Mouse (Mus musculus) heart, embryonic 12.5 days (tissue): ENCODE results near the gene Castor1. TPM values are rescaled to one million over a fixed set of nuclear protein-coding genes. Genes with fewer than 3 reads are reported as not detected.
"Not testable (repeated sequence)": the region's sequence is repeated elsewhere in the genome, so short reads cannot be mapped to it uniquely, and the experiment has no call there.

ENCODE experiments used
- ATAC-seq: fragments of 200-750 bp; cut with Nextera tagmentation; 2 replicates; pipeline ENCODE4 v1.8.0; 2017; ENCODE audit warnings: moderate TSS enrichment, moderate library complexity; ENCODE audit not compliant: insufficient number of reproducible peaks, low FRiP score
- H3K27ac ChIP-seq: fragments of 300-500 bp; sonication (generic); 2 replicates; pipeline ENCODE4 v1.5.1; 2016; ENCODE audit warnings: mild to moderate bottlenecking, moderate library complexity; ENCODE audit not compliant: poor library complexity, severe bottlenecking
- H3K27me3 ChIP-seq: fragments of 300-500 bp; sonication (generic); replicated peaks from 2 replicates; pipeline ENCODE4 v1.6.1; 2016; ENCODE audit warnings: mild to moderate bottlenecking, moderate library complexity
- H3K36me3 ChIP-seq: fragments of 300-500 bp; sonication (generic); 2 replicates; pipeline ENCODE4 v1.6.1; 2016; ENCODE audit warnings: mild to moderate bottlenecking, moderate library complexity
- H3K4me1 ChIP-seq: fragments of 300-500 bp; sonication (generic); replicated peaks from 2 replicates; pipeline ENCODE4 v1.6.1; 2016; ENCODE audit warnings: mild to moderate bottlenecking
- H3K4me2 ChIP-seq: fragments of 300-500 bp; sonication (generic); 2 replicates; pipeline ENCODE4 v1.6.1; 2016; ENCODE audit warnings: mild to moderate bottlenecking, moderate library complexity
- H3K4me3 ChIP-seq: fragments of 300-500 bp; sonication (generic); 2 replicates; pipeline ENCODE4 v1.5.1; 2016; ENCODE audit warnings: mild to moderate bottlenecking
- H3K9ac ChIP-seq: fragments of 300-500 bp; sonication (generic); 2 replicates; pipeline ENCODE4 v1.6.1; 2016; ENCODE audit warnings: mild to moderate bottlenecking, moderate library complexity
- H3K9me3 ChIP-seq: fragments of 300-500 bp; sonication (generic); replicated peaks from 2 replicates; pipeline ENCODE4 v1.6.1; 2016; ENCODE audit warnings: mild to moderate bottlenecking, moderate library complexity
- WGBS: fragments of 180-500 bp; shearing (Covaris S2); methylation state at CpG from one replicate; pipeline ENCODE4 v1.1.7; 2016; 5-methylcytosine and 5-hydroxymethylcytosine counted together
- polyA plus RNA-seq: library from polyadenylated mRNA; unstranded; fragments of >200 nt; fragmentation: Nextera tagmentation; extraction: Ambion mirVana; gene quantifications from 2 replicates; pipeline ENCODE4 v1.2.1, GENCODE M21; 2016

Gene Castor1
- polyA plus RNA-seq, result 3.4 and 3.8 TPM in 2 replicates

DNA sequence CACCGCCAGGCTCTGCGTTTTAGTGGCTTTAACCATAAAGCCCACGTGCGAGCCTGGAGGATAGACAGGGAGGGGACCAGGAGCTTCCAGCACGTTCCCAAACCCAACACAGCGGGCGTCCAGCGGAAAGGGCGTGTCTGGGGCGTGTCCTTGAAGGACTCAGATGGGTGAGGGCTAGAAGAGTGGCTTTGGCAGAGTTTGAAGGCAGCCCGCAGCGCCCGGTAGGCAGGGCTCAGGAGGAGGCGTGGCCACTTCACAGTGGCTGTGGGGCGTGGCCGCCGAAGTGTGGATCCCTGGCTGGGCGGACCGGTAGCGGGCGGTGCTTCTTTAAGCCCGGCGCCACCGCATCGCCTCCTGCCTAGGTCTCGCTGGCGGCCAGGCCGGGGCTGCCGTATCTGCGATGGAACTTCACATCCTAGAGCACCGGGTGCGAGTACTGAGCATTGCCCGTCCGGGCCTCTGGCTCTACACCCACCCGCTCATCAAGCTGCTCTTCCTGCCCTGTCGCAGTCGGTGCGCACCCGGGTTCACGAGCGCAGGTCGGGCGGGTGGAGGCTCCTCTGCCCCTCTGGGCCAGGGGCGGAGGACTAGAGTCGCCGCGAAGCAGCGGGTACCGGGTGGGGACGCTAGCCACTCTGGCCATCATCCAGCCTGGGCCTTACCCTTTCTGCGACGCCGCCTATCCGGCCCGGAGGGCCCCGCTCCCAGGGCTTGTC, at the start of gene Castor1:
Castor1 (plus strand) TSS at position 312 of the 716 bp plus-strand sequence.
- peak within 1 kb of the TSS; percentile 53 for H3K4me3 ChIP-seq
- H3K9ac ChIP-seq, result peak within 1 kb of the TSS; percentile 73
- ATAC-seq, result peak; percentile 92
- peaks cover 13% of the 10 kb centered on the region; the same call in 1 of the 2 replicates for H3K27me3 ChIP-seq
- WGBS, result 2% methylated on average over 55 of the region's 56 CpGs
- peaks cover 15% of the 10 kb centered on the region for H3K4me1 ChIP-seq
- no peaks in the 10 kb centered on the region for H3K9me3 ChIP-seq
- H3K4me2 ChIP-seq, result peak within 1 kb of the TSS; percentile 88
- H3K36me3 ChIP-seq, result peaks cover 21% of the 10 kb centered on the region
- peak within 1 kb of the TSS; percentile 20; the same call in 1 of the 2 replicates for H3K27ac ChIP-seq

DNA sequence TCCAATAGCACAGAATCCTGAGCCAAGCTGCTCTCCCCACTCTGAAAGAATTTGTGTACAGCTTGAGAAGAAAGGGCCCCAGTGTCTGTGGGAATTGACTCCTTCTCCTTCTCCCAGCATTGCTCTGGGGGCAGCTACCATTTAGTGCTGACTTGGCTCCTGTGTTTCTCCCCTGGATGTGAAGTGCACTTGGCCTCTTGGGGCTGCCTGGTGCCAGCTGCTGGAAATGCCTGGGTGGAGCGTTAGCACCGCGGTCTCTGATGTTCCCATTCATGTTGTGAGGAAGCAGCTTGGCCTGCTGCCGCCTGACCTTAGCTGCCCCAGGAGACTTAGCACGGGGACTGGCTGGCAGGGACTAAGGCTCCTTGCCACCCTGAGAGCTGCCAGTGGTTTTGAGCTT, 43.4 kb upstream of the Castor1 start:
- Histone ChIP-seq H3K36me3 (peaks cover 99% of the 10 kb centered on the region), H3K27ac (no peak overlapping the region), H3K4me2 (no peak overlapping the region), H3K9me3 (no peaks in the 10 kb centered on the region), H3K9ac (no peak overlapping the region), H3K4me3 (no peak overlapping the region), H3K27me3 (no peaks in the 10 kb centered on the region), H3K4me1 (peaks cover 10% of the 10 kb centered on the region)
- ATAC-seq, result no peak
- 91% methylated on average over 5 of the region's 5 CpGs for WGBS

DNA sequence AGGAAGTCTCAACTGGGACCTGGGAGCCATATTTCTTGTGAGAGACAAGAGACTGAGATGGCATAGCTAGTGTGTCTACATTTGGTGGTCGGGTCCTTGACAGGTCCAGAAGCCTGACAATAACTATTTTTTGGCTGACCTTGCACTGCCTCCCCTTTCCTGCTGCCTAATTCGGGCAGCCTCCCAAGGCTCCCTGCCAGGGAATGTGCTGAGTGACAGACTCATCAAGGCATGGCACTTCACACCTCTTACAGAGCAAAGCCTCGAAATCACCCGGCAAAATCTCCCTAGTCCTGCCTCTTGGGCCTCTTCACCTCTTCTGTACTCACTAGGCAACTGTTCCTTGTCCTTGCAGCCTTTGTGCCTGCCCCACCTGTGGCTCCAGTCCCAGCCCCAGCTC, 40.3 kb upstream of the Castor1 start:
- peaks cover 99% of the 10 kb centered on the region for H3K36me3 ChIP-seq
- no peak overlapping the region for H3K4me2 ChIP-seq
- no peaks in the 10 kb centered on the region for H3K9me3 ChIP-seq
- 46% methylated on average over 4 of the region's 4 CpGs for WGBS
- H3K4me1 ChIP-seq, result peaks cover 10% of the 10 kb centered on the region
- no peak overlapping the region for H3K27ac ChIP-seq
- no peak overlapping the region for H3K4me3 ChIP-seq
- H3K9ac ChIP-seq, result no peak overlapping the region
- H3K27me3 ChIP-seq, result no peaks in the 10 kb centered on the region
- ATAC-seq, result no peak

DNA sequence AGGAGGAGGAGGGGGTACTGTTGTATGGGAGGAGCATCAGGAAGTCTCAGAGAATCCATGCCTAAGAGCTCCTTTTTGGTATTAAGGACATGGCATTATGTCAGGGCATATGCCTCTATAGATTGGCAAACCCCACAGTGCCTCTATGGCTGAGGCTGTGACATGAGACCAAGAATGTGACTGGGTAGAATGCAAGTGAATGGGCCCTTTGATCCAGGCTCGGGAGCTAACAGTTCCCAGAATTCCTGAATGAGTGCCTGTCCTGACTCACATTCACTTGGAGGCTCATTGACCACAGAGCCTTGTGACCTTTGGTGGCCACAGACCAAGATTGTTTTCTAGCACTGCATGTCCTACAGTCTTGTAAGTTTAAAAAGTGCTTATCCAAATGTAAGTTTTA, 36.0 kb upstream of the Castor1 start:
- Histone ChIP-seq H3K36me3 (peaks cover 60% of the 10 kb centered on the region), H3K27me3 (no peaks in the 10 kb centered on the region), H3K9ac (no peak overlapping the region), H3K4me3 (no peak overlapping the region), H3K4me1 (peaks cover 13% of the 10 kb centered on the region), H3K4me2 (no peak overlapping the region), H3K9me3 (no peaks in the 10 kb centered on the region), H3K27ac (no peak overlapping the region)
- 23% methylated on average over 1 of the region's 1 CpGs for WGBS
- ATAC-seq, result no peak

DNA sequence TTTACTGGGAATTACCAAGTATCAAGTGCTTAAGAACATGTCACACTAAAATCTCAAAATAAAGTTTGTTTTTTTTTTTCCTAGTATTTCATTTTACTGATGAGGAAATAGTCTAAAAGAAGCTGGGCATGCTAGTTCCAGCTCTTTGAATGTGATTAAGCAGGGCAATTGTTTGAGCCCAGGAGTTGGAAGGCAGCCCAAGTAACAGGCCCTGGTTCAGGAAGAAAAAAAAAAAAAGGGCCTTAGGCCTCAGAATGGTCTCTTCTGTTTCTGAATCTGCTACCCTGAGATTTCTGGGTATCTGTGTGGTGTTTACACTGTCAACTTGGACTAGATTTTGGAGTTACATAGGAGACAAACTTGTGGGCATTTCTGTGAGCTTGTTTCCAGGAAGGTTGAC, 34.5 kb upstream of the Castor1 start:
- ATAC-seq, result no peak
- Histone ChIP-seq H3K36me3 (peaks cover 46% of the 10 kb centered on the region), H3K27me3 (no peaks in the 10 kb centered on the region), H3K4me2 (no peak overlapping the region), H3K4me1 (peaks cover 14% of the 10 kb centered on the region), H3K9me3 (no peaks in the 10 kb centered on the region), H3K4me3 (no peak overlapping the region), H3K9ac (no peak overlapping the region), H3K27ac (no peak overlapping the region)

DNA sequence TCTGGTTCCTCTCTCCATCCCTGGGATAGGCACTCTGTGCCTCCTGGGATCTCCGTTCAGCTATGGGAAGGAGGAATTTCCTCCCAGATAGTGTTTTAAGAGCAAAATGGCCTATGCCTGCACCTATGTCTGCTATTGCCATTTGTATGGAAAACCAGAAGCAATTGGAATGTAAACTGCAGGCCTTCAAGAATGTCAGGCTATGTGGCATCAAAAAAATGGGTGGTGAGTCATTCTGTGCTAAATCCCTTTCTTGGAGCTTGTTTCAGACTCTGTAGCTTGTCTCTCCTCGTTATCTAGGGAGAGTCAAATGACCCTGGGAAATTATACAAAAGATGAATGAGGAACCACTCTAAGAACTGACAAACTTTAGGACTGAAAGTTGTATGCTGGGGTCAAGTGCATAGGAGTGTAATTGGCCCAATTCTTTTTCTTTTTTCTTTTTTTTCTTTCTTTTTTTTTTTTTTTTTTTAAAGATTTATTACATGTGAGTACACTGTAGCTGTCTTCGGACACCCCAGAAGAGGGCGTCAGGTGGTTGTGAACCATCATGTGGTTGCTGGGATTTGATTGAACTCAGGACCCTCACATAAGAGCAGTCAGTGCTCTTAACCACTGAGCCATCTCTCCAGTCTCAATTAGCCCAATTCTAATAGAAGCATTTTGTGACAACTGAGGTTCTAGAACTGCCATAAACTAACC, 33.6 kb upstream of the Castor1 start:
- Histone ChIP-seq H3K9ac (no peak overlapping the region), H3K4me2 (no peak overlapping the region), H3K27me3 (no peaks in the 10 kb centered on the region), H3K4me1 (peaks cover 14% of the 10 kb centered on the region), H3K36me3 (peaks cover 37% of the 10 kb centered on the region), H3K9me3 (no peaks in the 10 kb centered on the region), H3K4me3 (no peak overlapping the region), H3K27ac (no peak overlapping the region)
- WGBS, result 62% methylated on average over 4 of the region's 4 CpGs
- no peak for ATAC-seq

DNA sequence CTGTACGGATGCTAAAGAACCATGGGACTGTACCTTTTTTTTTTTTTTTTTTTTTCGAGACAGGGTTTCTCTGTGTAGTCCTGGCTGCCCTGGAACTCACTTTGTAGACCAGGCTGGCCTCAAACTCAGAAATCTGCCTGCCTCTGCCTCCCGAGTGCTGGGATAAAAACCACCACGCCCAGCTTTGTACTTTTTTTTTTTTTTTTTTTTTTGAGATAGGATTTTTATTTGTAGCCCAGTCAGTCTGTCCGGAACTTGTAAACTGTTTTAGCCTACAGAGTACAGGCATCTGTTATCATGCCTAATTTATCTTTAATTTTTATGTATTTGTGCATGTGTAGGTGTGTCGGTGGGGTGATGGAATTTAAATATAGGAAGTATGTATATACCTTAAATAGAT, 32.5 kb upstream of the Castor1 start:
- not testable (repeated sequence) for ATAC-seq, H3K9me3 ChIP-seq, H3K27me3 ChIP-seq, H3K9ac ChIP-seq, H3K4me3 ChIP-seq, H3K27ac ChIP-seq, H3K4me2 ChIP-seq
- WGBS, result 83% methylated on average over 6 of the region's 6 CpGs
- Histone ChIP-seq H3K36me3 (peaks cover 26% of the 10 kb centered on the region), H3K4me1 (peaks cover 17% of the 10 kb centered on the region)

DNA sequence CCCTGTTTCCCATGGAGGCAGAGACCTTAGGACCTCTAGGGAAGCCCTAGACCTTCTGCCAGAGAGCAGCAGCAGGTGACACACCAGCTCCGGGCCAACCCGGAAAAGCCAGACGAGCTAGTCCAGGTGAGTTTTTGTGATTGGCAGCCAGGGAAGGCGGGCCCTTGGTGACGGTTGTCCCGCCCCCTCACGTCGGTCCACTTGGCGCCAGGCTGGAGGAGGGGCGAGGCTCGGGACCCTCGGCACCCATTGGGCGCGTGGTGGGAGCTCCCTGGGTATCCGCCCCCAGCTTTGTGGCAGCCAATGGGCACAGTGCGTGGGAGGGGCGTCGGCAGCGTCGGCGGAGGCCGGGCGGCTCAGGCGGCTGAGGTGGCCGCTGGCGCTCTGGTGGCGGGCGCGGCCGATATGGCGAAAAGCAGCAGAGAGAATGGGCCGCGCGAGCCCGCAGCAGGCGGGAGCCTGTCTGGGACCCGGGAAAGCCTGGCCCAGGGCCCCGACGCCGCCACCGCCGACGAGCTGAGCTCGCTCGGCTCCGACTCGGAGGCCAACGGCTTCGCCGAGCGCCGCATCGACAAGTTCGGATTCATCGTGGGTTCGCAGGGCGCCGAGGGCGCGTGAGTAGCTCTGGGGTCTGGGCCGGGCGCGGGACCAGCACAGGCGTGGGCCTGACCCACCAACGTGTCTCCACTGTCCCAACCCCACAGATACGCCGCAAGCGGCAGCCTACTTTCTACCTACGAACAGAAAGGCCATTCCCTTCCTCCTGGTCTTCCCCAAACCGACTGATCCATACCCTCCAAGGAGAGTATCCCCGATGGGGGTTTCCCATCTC, 31.3 kb upstream of the Castor1 start, which contains the start of gene Tbc1d10a:
Tbc1d10a (plus strand) TSS at position 304 of the 832 bp plus-strand sequence.
- Histone ChIP-seq H3K27ac (no peak within 1 kb of the TSS; the same call in 1 of the 2 replicates), H3K4me3 (peak within 1 kb of the TSS; percentile 82), H3K4me2 (peak within 1 kb of the TSS; percentile 97), H3K9ac (peak within 1 kb of the TSS; percentile 96), H3K9me3 (no peaks in the 10 kb centered on the region), H3K4me1 (peaks cover 28% of the 10 kb centered on the region), H3K27me3 (no peaks in the 10 kb centered on the region), H3K36me3 (peaks cover 14% of the 10 kb centered on the region)
- ATAC-seq, result peak; percentile 100
- 0% methylated on average over 71 of the region's 71 CpGs for WGBS

DNA sequence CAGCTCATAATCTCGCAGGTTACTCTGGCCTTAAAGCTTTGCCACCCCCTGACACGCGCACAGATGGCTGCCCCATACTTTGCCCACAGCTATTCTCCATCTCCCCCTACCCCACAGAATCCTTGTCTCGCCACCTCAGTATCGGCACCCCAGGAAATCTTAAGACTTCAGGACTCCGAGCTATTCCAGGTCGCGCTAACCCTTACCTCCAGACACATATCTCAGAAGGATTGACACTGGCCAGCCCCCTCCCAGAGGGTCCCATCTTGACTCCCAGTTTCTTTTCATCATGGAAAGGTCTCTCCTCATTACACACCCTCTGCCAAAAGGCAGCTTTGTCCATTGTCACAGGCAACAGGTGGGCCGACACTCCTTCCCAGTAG, 30.7 kb upstream of the Castor1 start:
- Histone ChIP-seq H3K9ac (peak overlapping the region; percentile 96), H3K4me3 (peak overlapping the region; percentile 82), H3K4me2 (peak overlapping the region; percentile 97), H3K36me3 (peaks cover 8% of the 10 kb centered on the region; the same call in 1 of the 2 replicates), H3K27me3 (no peaks in the 10 kb centered on the region), H3K4me1 (peaks cover 33% of the 10 kb centered on the region), H3K9me3 (no peaks in the 10 kb centered on the region), H3K27ac (no peak overlapping the region)
- no peak for ATAC-seq
- 12% methylated on average over 9 of the region's 9 CpGs for WGBS

DNA sequence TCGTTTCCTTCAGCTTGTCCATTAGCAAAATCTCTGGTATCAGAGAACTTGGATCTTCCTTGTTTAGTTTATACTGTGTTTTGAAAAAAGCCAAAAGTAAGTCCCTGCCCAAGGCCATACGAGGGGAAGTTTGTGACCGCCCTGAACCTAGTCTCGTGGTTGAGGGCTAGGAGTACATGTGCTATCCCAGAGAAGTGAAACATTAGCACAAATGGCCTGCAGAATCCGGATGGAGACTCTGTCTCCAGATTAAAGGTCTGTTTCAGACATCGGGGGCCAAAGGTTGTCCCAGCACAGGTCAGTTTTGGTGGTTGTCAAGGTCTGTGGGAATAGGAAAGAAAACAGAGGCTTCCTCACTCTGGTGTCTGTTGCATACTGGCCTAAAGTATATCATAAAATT, 28.8 kb upstream of the Castor1 start:
- H3K27ac ChIP-seq, result no peak overlapping the region
- no peak overlapping the region for H3K4me2 ChIP-seq
- no peak overlapping the region for H3K9ac ChIP-seq
- no peak for ATAC-seq
- H3K9me3 ChIP-seq, result no peaks in the 10 kb centered on the region
- H3K27me3 ChIP-seq, result no peaks in the 10 kb centered on the region
- 80% methylated on average over 6 of the region's 6 CpGs for WGBS
- no peak overlapping the region for H3K4me3 ChIP-seq
- no peaks in the 10 kb centered on the region for H3K36me3 ChIP-seq
- H3K4me1 ChIP-seq, result peaks cover 33% of the 10 kb centered on the region

DNA sequence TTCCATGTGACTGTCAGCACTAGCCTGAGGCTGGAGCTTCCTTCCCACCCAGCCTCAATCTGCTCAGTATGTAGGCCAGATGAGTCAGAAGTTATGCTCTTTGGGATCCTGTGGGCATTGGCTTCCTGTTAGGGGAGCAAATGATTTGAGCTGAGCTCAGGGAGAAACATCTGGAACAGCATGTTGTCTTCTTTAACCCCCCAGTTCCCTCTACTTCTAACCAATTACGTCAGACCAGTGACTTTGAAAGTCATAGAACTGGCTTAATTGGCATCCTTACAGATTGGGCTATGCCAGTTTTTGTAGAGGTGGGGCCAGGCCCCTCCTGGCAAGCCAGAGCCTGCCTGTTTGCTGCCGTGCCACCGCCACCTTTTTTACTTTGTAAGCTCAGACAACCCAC, 27.3 kb upstream of the Castor1 start:
- ATAC-seq, result no peak
- Histone ChIP-seq H3K27me3 (no peaks in the 10 kb centered on the region), H3K4me2 (no peak overlapping the region), H3K9ac (no peak overlapping the region), H3K9me3 (no peaks in the 10 kb centered on the region), H3K4me3 (no peak overlapping the region), H3K27ac (no peak overlapping the region), H3K4me1 (peaks cover 33% of the 10 kb centered on the region), H3K36me3 (no peaks in the 10 kb centered on the region)
- 78% methylated on average over 3 of the region's 3 CpGs for WGBS
